Mouse (Mus musculus) spleen, postnatal 10 days (tissue): ENCODE data around the gene Trim65.
"Not testable (repeated sequence)": the region's sequence is repeated elsewhere in the genome, so short reads cannot be mapped to it uniquely, and the experiment has no call there.

ENCODE experiments used
- DNase-seq, 2 experiments: peaks; one replicate each; pipeline ENCODE4 v3.0.0; 2021 to 2022; ENCODE audit warnings: low spot score in 2 of 2

Gene Trim65

GRCm38 (mm10) chr11:116108464-116109137 is 22.3 kb downstream of the Trim65 start:
- DNase-seq = no peak

GRCm38 (mm10) chr11:116107777-116108285 is 23.1 kb downstream of the Trim65 start:
- DNase-seq = no peak

GRCm38 (mm10) chr11:116106963-116107776 is 23.8 kb downstream of the Trim65 start:
- DNase-seq = peak in 1 of 2 experiments; percentile 26

GRCm38 (mm10) chr11:116106154-116106962 is 24.6 kb downstream of the Trim65 start:
- peak in 1 of 2 experiments; percentile 28 for DNase-seq

- no peak for DNase-seq
Measured at GRCm38 (mm10) chr11:116105065-116105464, 25.9 kb downstream of the Trim65 start.

GRCm38 (mm10) chr11:116104006-116104646 is 26.8 kb downstream of the Trim65 start:
- DNase-seq = no peak

GRCm38 (mm10) chr11:116103572-116103971 is 27.4 kb downstream of the Trim65 start:
- DNase-seq = no peak

- DNase-seq = no peak
Measured at GRCm38 (mm10) chr11:116102472-116102871, 28.5 kb downstream of the Trim65 start.

- DNase-seq = no peak
Measured at GRCm38 (mm10) chr11:116101931-116102381, 29.0 kb downstream of the Trim65 start.

- no peak for DNase-seq
Measured at GRCm38 (mm10) chr11:116100839-116101238, 30.1 kb downstream of the Trim65 start.

GRCm38 (mm10) chr11:116100385-116100784 is 30.5 kb downstream of the Trim65 start:
- no peak for DNase-seq

GRCm38 (mm10) chr11:116099462-116099861 is 31.5 kb downstream of the Trim65 start:
- DNase-seq = no peak

GRCm38 (mm10) chr11:116098711-116099460 is 32.0 kb downstream of the Trim65 start:
- DNase-seq = no peak

GRCm38 (mm10) chr11:116096213-116097108 is 34.5 kb downstream of the Trim65 start:
- DNase-seq = peak in 1 of 2 experiments; percentile 78

- no peak for DNase-seq
Measured at GRCm38 (mm10) chr11:116095573-116095972, 35.4 kb downstream of the Trim65 start.

GRCm38 (mm10) chr11:116093771-116094565 is 37.0 kb downstream of the Trim65 start:
- DNase-seq = no peak

- not testable (repeated sequence) for DNase-seq
Measured at GRCm38 (mm10) chr11:116092959-116093358, 38.0 kb downstream of the Trim65 start.

GRCm38 (mm10) chr11:116091591-116091990 is 39.3 kb downstream of the Trim65 start:
- no peak for DNase-seq

- DNase-seq = no peak
Measured at GRCm38 (mm10) chr11:116089545-116089944, 41.4 kb downstream of the Trim65 start.
